Mouse (Mus musculus) gastrocnemius, adult 18-20 months (tissue): ENCODE measurements at regions not wholly inside any gene's neighbourhood (a gene's known extent, or its start where the extent isn't known, plus 50 kb on each side); places are given as distances from the start of the nearest gene placed in this dataset.

Source experiments
- DNase-seq: peaks from one replicate; pipeline ENCODE4 v3.0.0; 2021; ENCODE audit warnings: low spot score

GRCm38 (mm10) chr16:30735360-30735759, 135.8 kb downstream of the Fam43a start:
- no peak for DNase-seq

GRCm38 (mm10) chr16:30735969-30736368, 136.4 kb downstream of the Fam43a start:
- no peak for DNase-seq

DNA sequence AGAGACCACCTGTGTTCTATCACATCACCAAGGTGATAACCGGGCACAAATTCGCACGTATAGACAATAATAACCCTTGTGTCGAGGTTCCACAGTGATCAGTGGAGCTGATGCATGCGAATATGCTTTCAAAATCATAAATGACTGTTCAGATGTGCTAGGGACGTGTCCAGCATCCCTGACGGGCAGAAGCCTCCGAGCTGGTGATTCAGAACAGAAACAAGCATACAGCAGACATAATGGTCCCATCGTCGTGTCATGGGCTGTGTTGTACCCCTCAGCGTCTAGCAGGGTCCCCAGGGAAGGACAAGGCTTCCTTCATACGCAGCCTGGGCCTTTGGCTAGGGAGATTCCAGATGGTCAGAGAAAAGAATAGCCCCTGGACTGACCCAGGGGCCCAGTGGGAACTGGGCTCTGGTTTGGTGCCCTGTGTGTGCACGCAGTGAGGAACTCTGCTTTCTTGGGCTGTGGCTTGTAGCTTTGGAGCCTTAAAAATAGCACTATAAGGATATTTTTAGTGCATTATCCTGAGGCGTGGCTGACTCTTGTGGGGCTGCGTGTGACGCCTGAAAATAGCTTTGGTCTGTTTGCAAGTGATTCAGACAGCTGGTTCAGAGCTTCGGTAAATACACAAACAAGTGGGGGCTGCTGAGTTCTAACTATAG, 137.3 kb downstream of the Fam43a start:
- peak; percentile 72 for DNase-seq

- DNase-seq, result no peak
These were observed 138.0 kb downstream of the Fam43a start for GRCm38 (mm10) chr16:30737524-30737923.

- DNase-seq, result no peak
These were observed 140.1 kb downstream of the Fam43a start for GRCm38 (mm10) chr16:30739651-30740050.

GRCm38 (mm10) chr16:30741192-30741591, 141.7 kb downstream of the Fam43a start:
- no peak for DNase-seq

GRCm38 (mm10) chr16:30742474-30742873, 143.0 kb downstream of the Fam43a start:
- DNase-seq, result no peak

DNA sequence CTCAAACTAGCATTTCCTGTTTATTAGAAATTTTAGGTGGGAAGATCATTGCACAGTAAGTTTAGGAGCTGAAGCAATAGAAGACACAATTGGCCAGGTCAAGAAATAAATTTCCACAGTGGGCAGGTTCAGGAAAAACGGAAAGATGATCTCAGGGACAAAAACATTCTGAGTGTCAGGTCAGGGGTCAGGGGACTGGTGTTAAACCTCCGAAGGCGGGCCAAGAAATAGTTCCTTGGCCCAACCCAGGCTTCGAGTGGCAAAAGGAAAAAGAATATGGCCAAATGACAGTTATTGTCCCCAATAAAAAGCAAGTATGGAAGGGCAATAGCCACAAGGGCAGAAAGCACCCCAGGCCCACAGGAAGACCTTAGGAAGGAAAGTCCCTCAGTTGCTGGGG, 144.0 kb downstream of the Fam43a start:
- DNase-seq, result no peak

GRCm38 (mm10) chr16:30744237-30744636, 144.7 kb downstream of the Fam43a start:
- DNase-seq, result no peak

- DNase-seq, result peak; percentile 80
These were observed 146.2 kb downstream of the Fam43a start for GRCm38 (mm10) chr16:30745598-30746181.

DNA sequence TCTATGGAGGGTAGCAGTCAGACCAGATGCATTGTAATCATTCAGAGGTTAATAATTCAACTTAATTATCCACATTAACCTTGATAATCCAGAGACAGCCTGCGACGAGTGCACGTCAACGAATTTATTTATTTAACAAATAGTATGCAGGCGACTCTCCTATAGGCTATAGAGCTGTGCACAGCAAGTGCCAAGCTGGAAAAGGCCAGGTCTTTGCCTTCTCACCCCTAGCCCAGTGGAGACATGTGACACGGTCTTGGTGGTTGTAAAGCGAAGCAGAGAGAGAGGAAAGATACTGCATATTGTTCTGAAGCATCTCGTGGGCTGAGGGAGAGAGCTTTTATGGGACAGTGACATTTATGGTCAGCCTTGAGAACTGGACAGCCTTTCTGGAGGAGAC, 146.7 kb downstream of the Fam43a start:
- no peak for DNase-seq

- no peak for DNase-seq
These were observed 150.3 kb downstream of the Fam43a start for GRCm38 (mm10) chr16:30749841-30750240.

- no peak for DNase-seq
These were observed 156.2 kb downstream of the Fam43a start for GRCm38 (mm10) chr16:30755771-30756170.

- DNase-seq, result no peak
These were observed 157.2 kb downstream of the Fam43a start for GRCm38 (mm10) chr16:30756678-30757077.

GRCm38 (mm10) chr16:30757556-30757955, 158.0 kb downstream of the Fam43a start:
- no peak for DNase-seq

GRCm38 (mm10) chr16:30758041-30758440, 158.5 kb downstream of the Fam43a start:
- no peak for DNase-seq

GRCm38 (mm10) chr16:30759503-30759902, 160.0 kb downstream of the Fam43a start:
- no peak for DNase-seq

GRCm38 (mm10) chr16:30761201-30761710, 161.7 kb downstream of the Fam43a start:
- no peak for DNase-seq

DNA sequence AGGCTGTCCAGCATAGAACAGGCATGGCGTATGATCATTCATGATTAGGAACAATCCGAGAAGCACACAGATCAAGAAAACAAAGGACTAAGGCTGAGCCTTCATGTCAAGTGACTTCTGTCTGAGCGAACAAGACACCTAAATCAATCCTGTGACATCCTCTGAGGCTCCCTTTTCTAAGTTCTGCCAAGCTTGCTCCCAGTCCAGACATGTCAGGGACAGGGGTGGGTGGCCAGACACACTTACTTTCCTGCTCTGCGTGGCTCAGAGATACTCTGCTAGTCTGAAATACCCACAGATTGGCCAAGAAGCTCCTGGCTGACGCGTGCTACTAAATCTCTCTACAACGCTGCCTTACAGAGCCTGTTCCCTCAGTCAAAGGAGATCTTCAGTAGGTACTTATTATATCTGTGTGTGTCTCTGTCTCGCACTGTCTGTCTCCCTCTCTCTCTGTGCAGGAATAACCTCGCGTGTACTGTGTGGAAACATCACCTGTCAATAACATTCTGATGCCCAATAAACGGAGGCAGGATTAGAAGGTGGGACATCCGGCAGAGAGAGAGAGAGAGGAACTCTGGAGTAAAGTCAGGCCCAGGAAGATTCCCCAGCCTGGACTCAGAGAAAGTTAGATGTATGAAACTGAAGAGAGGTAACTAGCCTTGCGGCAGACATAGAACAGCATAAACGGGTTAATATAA, 163.5 kb downstream of the Fam43a start:
- no peak for DNase-seq

DNA sequence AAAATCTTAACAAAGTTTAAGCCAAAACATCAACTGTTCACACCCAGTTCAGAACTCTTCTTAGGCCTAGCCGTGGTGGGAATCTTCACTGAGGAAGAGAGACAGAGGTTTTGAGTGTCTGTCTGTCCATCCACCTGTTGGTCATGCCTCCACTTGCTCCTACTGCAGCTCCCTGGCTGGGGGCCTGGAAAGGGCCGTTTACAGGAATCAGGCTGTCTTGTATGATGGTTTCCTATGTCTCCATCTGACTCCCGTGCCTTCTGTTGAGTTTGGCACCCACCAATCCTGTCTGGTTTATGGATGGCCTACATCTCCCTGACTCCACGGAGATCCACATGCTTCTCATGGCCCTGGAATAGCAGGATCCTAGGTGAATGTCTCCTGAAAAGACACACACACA, 166.1 kb downstream of the Fam43a start:
- DNase-seq, result no peak

GRCm38 (mm10) chr16:30769007-30769442, 169.5 kb downstream of the Fam43a start:
- no peak for DNase-seq

- no peak for DNase-seq
These were observed 169.9 kb downstream of the Fam43a start for GRCm38 (mm10) chr16:30769467-30769866.

DNA sequence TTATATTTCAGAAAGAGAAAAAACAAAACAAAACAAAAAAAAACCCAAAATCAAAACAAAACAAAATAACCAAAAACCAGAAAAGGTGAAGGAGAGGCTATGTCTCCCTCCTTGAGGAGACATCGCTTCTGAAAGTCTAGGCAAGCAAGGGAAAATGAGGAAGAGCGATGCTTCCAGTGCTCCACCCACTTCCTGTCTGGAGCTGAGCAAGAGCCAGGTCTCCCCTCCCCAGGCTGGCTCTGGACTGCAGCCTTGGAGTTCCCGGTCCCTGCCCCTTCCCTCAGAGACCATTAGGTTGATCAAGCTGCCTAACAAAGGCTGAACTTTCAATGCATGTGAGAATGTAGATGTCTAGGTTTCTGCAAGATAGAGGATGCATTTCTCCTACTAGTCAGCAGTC, 173.3 kb downstream of the Fam43a start:
- no peak for DNase-seq
